Mouse (Mus musculus) midbrain, embryonic 10.5 days (tissue): ENCODE data around the gene Gm17387. TPM values are rescaled to one million over a fixed set of nuclear protein-coding genes. Genes with fewer than 3 reads are reported as not detected.
A peak's percentile ranks its signal among the peaks of the same experiment; 100 is the strongest.

ENCODE experiments used
- DNase-seq: peaks from one replicate; pipeline ENCODE4 v3.0.0-alpha.2; 2017; ENCODE audit warnings: low spot score
- H3K27ac ChIP-seq: fragments of 300-500 bp; sonication (generic); replicated peaks from 2 replicates; pipeline ENCODE4 v1.5.1; 2016; ENCODE audit warnings: mild to moderate bottlenecking
- H3K27me3 ChIP-seq: fragments of 300-500 bp; sonication (generic); 2 replicates; pipeline ENCODE4 v1.6.1; 2016; ENCODE audit warnings: low read depth, mild to moderate bottlenecking; ENCODE audit not compliant: poor library complexity, severe bottlenecking
- H3K36me3 ChIP-seq: fragments of 300-500 bp; sonication (generic); 2 replicates; pipeline ENCODE4 v1.6.1; 2016; ENCODE audit warnings: mild to moderate bottlenecking, moderate library complexity
- H3K4me1 ChIP-seq: fragments of 300-500 bp; sonication (generic); 2 replicates; pipeline ENCODE4 v1.6.1; 2016
- H3K4me3 ChIP-seq: fragments of 300-500 bp; sonication (generic); 2 replicates; pipeline ENCODE4 v1.5.1; 2016; ENCODE audit warnings: mild to moderate bottlenecking, moderate library complexity
- H3K9me3 ChIP-seq: fragments of 300-500 bp; sonication (generic); replicated peaks from 2 replicates; pipeline ENCODE4 v1.6.1; 2016; ENCODE audit warnings: mild to moderate bottlenecking
- WGBS: fragments of 180-500 bp; shearing (Covaris S2); methylation state at CpG from one replicate; pipeline ENCODE4 v1.1.7; 2016; 5-methylcytosine and 5-hydroxymethylcytosine counted together
- polyA plus RNA-seq: library from polyadenylated mRNA; unstranded; fragments of >200 nt; fragmentation: Nextera tagmentation; extraction: Ambion mirVana; gene quantifications from 2 replicates; pipeline ENCODE4 v1.2.1, GENCODE M21; 2016

Gm17387 gene
- polyA plus RNA-seq, result not detected in 2 replicates

DNA sequence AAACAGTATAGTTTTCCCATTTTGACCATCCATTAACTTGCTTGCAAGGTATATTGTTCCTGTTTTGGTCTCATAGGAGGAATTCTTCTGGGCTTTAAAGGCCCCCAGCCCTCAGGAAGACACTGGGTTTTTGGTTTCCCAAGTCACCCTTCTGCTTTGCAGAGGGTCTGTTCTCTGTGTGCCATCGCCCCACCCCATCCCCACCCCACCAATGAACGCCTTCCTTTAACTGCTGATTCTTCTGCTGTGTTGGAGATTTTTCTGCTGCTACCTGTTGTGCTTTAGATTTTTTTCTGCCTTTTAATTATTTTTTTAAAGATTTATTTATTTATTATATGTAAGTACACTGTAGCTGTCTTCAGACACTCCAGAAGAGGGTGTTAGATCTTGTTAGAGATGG is at the start of gene Gm17387:
Gene Gm17387, plus strand, starts transcription at position 301 of the 400 bp plus-strand sequence.
- Histone ChIP-seq H3K27ac (no peak within 1 kb of the TSS), H3K9me3 (no peaks in the 10 kb centered on the region), H3K27me3 (no peaks in the 10 kb centered on the region), H3K4me1 (peaks cover 22% of the 10 kb centered on the region), H3K4me3 (no peak within 1 kb of the TSS), H3K36me3 (no peaks in the 10 kb centered on the region)
- no peak for DNase-seq
- 87% methylated on average over 2 of the region's 2 CpGs for WGBS

DNA sequence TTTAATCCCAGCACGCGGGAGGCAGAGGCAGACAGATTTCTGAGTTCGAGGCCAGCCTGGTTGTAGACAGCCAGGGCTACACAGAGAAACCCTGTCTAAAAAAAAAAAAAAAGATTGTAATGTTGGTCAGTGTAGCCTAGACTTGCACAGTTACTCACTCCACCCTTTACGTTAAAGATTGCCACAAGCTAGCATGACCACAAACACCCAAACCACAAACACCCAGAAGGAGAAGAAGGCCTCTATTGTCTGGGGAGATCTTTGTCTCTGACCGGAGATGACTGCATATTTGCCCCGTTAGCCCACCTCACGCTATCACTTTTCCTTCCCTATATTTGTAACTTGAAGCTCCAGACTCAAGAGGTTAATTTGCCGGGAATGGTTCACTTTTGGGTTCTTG is 47.2 kb upstream of the Gm17387 start:
- DNase-seq, result no peak
- 92% methylated on average over 8 of the region's 8 CpGs for WGBS
- Histone ChIP-seq H3K27ac (no peak overlapping the region), H3K27me3 (no peaks in the 10 kb centered on the region), H3K36me3 (no peaks in the 10 kb centered on the region), H3K9me3 (0 out of 2 replicates have a peak, but pooled peaks cover 3% of the 10 kb centered on the region), H3K4me3 (no peak overlapping the region), H3K4me1 (no peaks in the 10 kb centered on the region)

DNA sequence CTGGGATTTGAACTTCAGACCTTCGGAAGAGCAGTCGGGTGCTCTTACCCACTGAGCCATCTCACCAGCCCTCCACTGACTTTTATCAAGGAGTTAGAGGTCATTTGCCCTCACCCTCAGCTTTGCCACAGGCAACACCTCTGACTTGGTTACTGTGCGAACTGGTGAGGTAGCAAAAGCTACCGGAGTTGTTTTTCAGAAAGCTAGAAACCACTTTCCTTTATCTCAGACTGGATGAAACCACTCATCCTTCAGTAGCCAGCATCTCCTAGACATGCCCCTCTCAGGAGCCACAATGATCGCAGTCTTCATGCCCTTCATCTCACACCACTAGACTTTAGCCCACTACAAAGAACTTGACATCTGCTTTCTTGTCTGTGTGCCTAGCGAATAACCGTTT is 46.0 kb upstream of the Gm17387 start:
- DNase-seq, result no peak
- 90% methylated on average over 7 of the region's 7 CpGs for WGBS
- Histone ChIP-seq H3K27me3 (no peaks in the 10 kb centered on the region), H3K4me3 (no peak overlapping the region), H3K36me3 (no peaks in the 10 kb centered on the region), H3K9me3 (0 out of 2 replicates have a peak, but pooled peaks cover 3% of the 10 kb centered on the region), H3K27ac (no peak overlapping the region), H3K4me1 (no peaks in the 10 kb centered on the region)

DNA sequence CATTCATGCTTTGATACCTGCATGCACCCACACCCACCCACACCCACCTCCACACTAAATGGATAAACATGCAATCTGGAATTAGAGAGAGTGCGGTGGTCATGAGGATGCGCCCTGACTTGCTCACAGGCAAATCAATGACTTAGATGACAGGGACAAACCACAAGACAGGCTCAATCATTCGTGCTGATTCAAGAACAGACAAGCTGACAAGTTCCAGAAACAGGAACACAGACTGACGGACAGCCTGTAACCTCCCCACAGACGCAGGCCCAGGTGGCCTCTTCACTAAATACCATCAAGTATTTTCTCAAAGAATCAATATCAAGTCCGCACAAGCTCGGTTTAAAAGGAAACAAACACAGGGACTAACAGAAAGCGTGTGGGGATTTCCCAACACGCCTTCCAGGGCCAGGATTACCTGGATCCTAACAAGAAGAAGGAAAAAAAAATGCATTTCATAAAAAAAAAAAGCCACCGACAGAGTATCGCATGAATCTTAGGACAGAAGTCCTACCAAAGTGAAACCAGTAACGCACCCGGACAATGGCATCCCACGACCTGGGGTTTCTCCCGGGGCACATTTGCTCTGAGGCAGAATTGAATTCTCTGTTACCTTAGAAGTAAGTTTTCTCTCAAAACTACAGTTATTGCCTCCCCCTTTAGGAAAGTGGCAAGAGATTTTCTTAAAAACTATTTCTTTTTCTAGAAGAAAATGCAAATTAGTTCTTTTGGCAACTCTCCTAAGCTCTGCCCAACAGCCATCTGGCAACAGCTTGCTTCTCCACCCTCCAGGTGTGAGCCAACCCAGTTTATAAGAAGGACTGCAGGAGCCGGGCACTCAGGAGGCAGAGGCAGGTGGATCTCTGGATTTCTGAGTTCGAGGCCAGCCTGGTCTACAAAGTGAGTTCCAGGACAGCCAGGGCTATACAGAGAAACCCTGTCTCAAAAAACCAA is 41.5 kb upstream of the Gm17387 start:
- Histone ChIP-seq H3K9me3 (0 out of 2 replicates have a peak, but pooled peaks cover 3% of the 10 kb centered on the region), H3K27me3 (no peaks in the 10 kb centered on the region), H3K36me3 (no peaks in the 10 kb centered on the region), H3K4me1 (peaks cover 11% of the 10 kb centered on the region), H3K4me3 (no peak overlapping the region), H3K27ac (no peak overlapping the region)
- 88% methylated on average over 17 of the region's 17 CpGs for WGBS
- DNase-seq, result no peak

DNA sequence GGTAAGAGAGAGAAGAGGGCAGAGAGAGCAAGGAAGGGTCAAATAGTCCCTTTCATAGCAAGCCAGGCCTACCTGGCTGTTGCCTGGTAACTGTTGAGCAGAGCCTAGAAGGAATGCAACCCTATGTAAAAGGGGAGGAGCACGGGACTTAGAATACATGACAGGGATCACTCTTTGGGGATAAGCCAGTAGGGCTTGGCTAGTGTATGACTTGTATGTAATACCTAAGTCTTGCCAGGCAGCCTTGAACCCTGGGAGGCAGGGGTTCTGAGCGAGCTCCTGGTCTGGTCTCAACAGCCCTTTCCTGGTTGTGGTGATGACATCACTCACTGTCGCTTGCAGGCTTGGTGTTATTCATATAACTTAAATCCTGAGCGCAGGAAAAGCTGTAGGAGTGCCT is 39.9 kb upstream of the Gm17387 start:
- 0 out of 2 replicates have a peak, but pooled peaks cover 3% of the 10 kb centered on the region for H3K9me3 ChIP-seq
- H3K27ac ChIP-seq, result 0 out of 2 replicates have a peak overlapping the region, but pooled peaks have one; percentile 28
- no peaks in the 10 kb centered on the region for H3K27me3 ChIP-seq
- WGBS, result 72% methylated on average over 4 of the region's 4 CpGs
- no peaks in the 10 kb centered on the region for H3K36me3 ChIP-seq
- no peak for DNase-seq
- H3K4me1 ChIP-seq, result peaks cover 11% of the 10 kb centered on the region
- no peak overlapping the region for H3K4me3 ChIP-seq

DNA sequence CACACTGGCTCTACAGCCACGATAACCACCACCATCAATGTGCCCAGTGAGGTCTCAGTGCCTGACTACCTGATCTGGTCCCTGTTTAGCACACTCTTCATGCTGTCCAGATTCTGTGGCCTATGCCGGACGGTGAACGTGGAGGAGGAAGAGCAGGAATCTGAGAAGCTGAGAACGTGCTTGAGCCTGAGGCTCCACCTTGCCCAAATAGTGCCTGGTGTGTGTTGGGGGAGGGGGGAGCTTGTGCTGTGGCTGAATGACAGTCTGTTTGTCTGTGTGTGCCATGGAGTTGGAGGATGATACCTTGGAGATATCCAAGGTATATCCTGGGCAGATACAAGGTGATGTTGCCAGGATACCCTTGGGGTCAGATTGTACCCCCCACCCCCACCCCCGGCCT is 38.7 kb upstream of the Gm17387 start:
- Histone ChIP-seq H3K4me3 (no peak overlapping the region), H3K9me3 (0 out of 2 replicates have a peak, but pooled peaks cover 3% of the 10 kb centered on the region), H3K4me1 (peaks cover 11% of the 10 kb centered on the region), H3K36me3 (no peaks in the 10 kb centered on the region), H3K27me3 (no peaks in the 10 kb centered on the region), H3K27ac (no peak overlapping the region)
- no peak for DNase-seq
- WGBS, result 75% methylated on average over 6 of the region's 6 CpGs

GRCm38 (mm10) chr7:140990622-140991021 is 38.3 kb upstream of the Gm17387 start:
- no peak overlapping the region for H3K27ac ChIP-seq
- DNase-seq, result no peak
- no peak overlapping the region for H3K4me3 ChIP-seq
- 78% methylated on average over 5 of the region's 5 CpGs for WGBS
- no peaks in the 10 kb centered on the region for H3K27me3 ChIP-seq
- 0 out of 2 replicates have a peak, but pooled peaks cover 2% of the 10 kb centered on the region for H3K9me3 ChIP-seq
- no peaks in the 10 kb centered on the region for H3K36me3 ChIP-seq
- H3K4me1 ChIP-seq, result peaks cover 11% of the 10 kb centered on the region

DNA sequence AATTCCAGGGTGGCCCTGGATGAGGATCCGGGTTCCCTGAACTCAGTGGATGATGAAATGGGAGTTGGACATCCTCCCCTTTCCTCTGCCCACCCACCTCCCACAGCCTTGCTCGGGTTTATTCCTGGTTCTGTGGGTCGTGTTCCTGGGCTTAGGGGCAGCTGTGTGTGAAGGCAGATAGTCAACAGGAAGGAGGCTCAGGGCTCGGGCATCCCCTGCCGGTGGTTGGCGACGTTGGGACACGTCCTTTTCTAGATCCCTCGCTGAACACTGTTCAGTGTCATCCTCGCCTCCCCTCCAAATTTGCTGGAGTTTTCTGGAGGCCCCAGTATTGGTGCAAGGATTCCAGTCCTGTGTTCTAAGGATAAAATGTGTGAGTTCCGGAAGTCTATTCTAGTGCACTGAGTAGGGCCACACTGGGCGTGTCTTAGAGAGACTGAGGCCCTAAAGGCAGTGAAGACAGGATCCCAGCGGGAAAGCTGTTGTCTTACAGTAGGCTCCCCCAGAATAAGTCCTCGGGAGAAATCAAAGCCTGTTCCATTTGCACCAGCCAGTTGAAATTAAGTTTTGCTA is 37.7 kb upstream of the Gm17387 start:
- DNase-seq, result no peak
- WGBS, result 89% methylated on average over 14 of the region's 14 CpGs
- Histone ChIP-seq H3K27me3 (no peaks in the 10 kb centered on the region), H3K27ac (no peak overlapping the region), H3K4me3 (no peak overlapping the region), H3K9me3 (no peaks in the 10 kb centered on the region), H3K4me1 (peaks cover 11% of the 10 kb centered on the region), H3K36me3 (no peaks in the 10 kb centered on the region)

DNA sequence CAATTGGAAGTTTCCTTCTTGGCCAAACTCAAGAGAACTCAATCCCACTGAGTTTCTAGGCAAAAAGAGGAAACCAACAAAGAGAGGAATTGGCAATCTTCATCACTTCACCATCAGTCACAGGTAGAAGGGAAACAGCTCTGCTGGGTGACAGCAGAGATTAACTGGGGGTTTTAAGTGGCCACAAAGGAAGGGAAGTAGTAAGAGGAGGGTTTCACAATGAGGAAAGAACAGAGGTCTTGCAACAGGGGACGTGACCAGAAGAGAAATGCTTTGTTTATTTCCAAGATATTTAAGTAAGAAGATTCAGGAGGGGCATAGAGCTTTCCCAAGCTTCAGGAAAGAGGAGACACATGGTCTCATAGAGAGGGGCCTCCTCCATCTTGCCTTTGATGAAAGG is 31.1 kb upstream of the Gm17387 start:
- no peaks in the 10 kb centered on the region for H3K9me3 ChIP-seq
- H3K4me3 ChIP-seq, result no peak overlapping the region
- no peaks in the 10 kb centered on the region for H3K4me1 ChIP-seq
- DNase-seq, result no peak
- no peaks in the 10 kb centered on the region for H3K27me3 ChIP-seq
- H3K27ac ChIP-seq, result no peak overlapping the region
- no peaks in the 10 kb centered on the region for H3K36me3 ChIP-seq
- WGBS, result 60% methylated on average over 1 of the region's 1 CpGs

GRCm38 (mm10) chr7:140998853-140999700 is 29.9 kb upstream of the Gm17387 start:
- Histone ChIP-seq H3K4me1 (no peaks in the 10 kb centered on the region), H3K27ac (no peak overlapping the region), H3K36me3 (no peaks in the 10 kb centered on the region), H3K9me3 (no peaks in the 10 kb centered on the region), H3K4me3 (no peak overlapping the region), H3K27me3 (no peaks in the 10 kb centered on the region)
- WGBS, result 94% methylated on average over 11 of the region's 11 CpGs
- DNase-seq, result no peak

GRCm38 (mm10) chr7:141000881-141001708 is 27.8 kb upstream of the Gm17387 start:
- Histone ChIP-seq H3K27me3 (no peaks in the 10 kb centered on the region), H3K9me3 (no peaks in the 10 kb centered on the region), H3K27ac (no peak overlapping the region), H3K4me1 (no peaks in the 10 kb centered on the region), H3K36me3 (no peaks in the 10 kb centered on the region), H3K4me3 (no peak overlapping the region)
- DNase-seq, result no peak
- WGBS, result 79% methylated on average over 15 of the region's 15 CpGs
